Comparison of ENCODE assay signal across 21 mouse cellular contexts in genomic region chr6:94795442-94795841, GRCm38 (mm10).
DNase-seq lines count a peak whose midpoint lies in the region; ATAC-seq lines count a peak whose summit lies in the region.
"Had no signal": no experiment of that assay in that cellular context is flagged by ENCODE, and none has a peak within 500 bp of the region (broad histone marks: within the 10 kb centered on the region; RNA-seq: fewer than 3 reads in every experiment).

No protein-coding gene starts in this region.

- ATAC-seq in frontal cortex, adult (ENCODE audit: low TSS enrichment) = peak; percentile 65; the same call in 1 of the 2 replicates
- ATAC-seq in heart, embryonic 16.5 days (replicated peaks; ENCODE audit: extremely low read depth, insufficient read depth, low FRiP score) = peak; percentile 41; the same call in 1 of the 2 replicates
- no peak for ATAC-seq in heart, embryonic 11.5 days (replicated peaks; ENCODE audit: insufficient number of reproducible peaks, low FRiP score, low TSS enrichment)
- ATAC-seq: forebrain, embryonic 14.5 days; hindbrain, embryonic 16.5 days; inflammation-experienced regulatory T-cells, adult 6 months; intestine, postnatal 0 days had no signal

- DNase-seq in frontal cortex, postnatal 10 days (ENCODE audit: low spot score in 2 of 2) = no peak
- peak; percentile 49 for DNase-seq in MN1 (ENCODE audit: low spot score)
- DNase-seq in skeletal muscle tissue, adult 2 months (ENCODE audit: low read depth, low spot score) = peak; percentile 22
- no peak for DNase-seq in cerebellum, adult 11 months
- DNase-seq: adrenal gland, adult 8-10 months; adrenal gland, postnatal 36 days; cerebellum, adult 11-12 months; cerebellum, adult 9-10 months; cerebellum, postnatal 25 days; gastrocnemius, postnatal 25 days; kidney, adult 8-10 months had no signal

- H3K4me3 ChIP-seq in heart, embryonic 16.5 days (ENCODE audit: low read length) = no peak overlapping the region
- no peak overlapping the region for H3K4me3 ChIP-seq in heart, embryonic 11.5 days (ENCODE audit: low read depth, low read length)
- H3K4me3 ChIP-seq: embryonic facial prominence, embryonic 13.5 days; heart, embryonic 12.5 days; hindbrain, embryonic 12.5 days had no signal

- no peaks in the 10 kb centered on the region for H3K27me3 ChIP-seq in heart, embryonic 16.5 days (ENCODE audit: control insufficient read depth, insufficient read depth, low read length)
- no peaks in the 10 kb centered on the region for H3K27me3 ChIP-seq in heart, embryonic 11.5 days (ENCODE audit: control insufficient read depth, insufficient read depth, low read length)
- H3K27me3 ChIP-seq: embryonic facial prominence, embryonic 13.5 days; heart, embryonic 12.5 days; hindbrain, embryonic 12.5 days had no signal

- 43% methylated on average over 4 of the region's 4 CpGs for WGBS in heart, embryonic 16.5 days
- 48% methylated on average over 4 of the region's 4 CpGs for WGBS in heart, embryonic 11.5 days (ENCODE audit: insufficient replicate concordance)

- H3K4me2 ChIP-seq in heart, embryonic 16.5 days (ENCODE audit: low read depth, low read length) = no peak overlapping the region
- no peak overlapping the region for H3K4me2 ChIP-seq in heart, embryonic 11.5 days
- H3K4me2 ChIP-seq: embryonic facial prominence, embryonic 13.5 days; heart, embryonic 12.5 days; hindbrain, embryonic 12.5 days had no signal

- no peak overlapping the region for H3K27ac ChIP-seq in heart, embryonic 16.5 days (ENCODE audit: low read length)
- no peak overlapping the region for H3K27ac ChIP-seq in heart, embryonic 11.5 days (ENCODE audit: low read depth, low read length)
- H3K27ac ChIP-seq: embryonic facial prominence, embryonic 13.5 days; hindbrain, embryonic 12.5 days had no signal

- no peaks in the 10 kb centered on the region for H3K36me3 ChIP-seq in heart, embryonic 16.5 days (ENCODE audit: control insufficient read depth, insufficient read depth)
- H3K36me3 ChIP-seq in heart, embryonic 11.5 days (ENCODE audit: control insufficient read depth, insufficient read depth, low read length) = no peaks in the 10 kb centered on the region
- H3K36me3 ChIP-seq: embryonic facial prominence, embryonic 13.5 days; heart, embryonic 12.5 days; hindbrain, embryonic 12.5 days had no signal

- no peak overlapping the region for H3K9ac ChIP-seq in heart, embryonic 16.5 days (ENCODE audit: low read length)
- H3K9ac ChIP-seq in heart, embryonic 11.5 days (ENCODE audit: low read depth, low read length) = no peak overlapping the region
- H3K9ac ChIP-seq: embryonic facial prominence, embryonic 13.5 days; heart, embryonic 12.5 days; hindbrain, embryonic 12.5 days had no signal

- H3K9me3 ChIP-seq in heart, embryonic 16.5 days (replicated peaks; ENCODE audit: control insufficient read depth, low read length) = peaks cover 6% of the 10 kb centered on the region; the same call in 1 of the 2 replicates
- peaks cover 7% of the 10 kb centered on the region; the same call in 1 of the 2 replicates for H3K9me3 ChIP-seq in heart, embryonic 11.5 days (replicated peaks; ENCODE audit: control insufficient read depth, low read length)
- H3K9me3 ChIP-seq: embryonic facial prominence, embryonic 13.5 days; hindbrain, embryonic 12.5 days had no signal

- peaks cover 7% of the 10 kb centered on the region for H3K4me1 ChIP-seq in heart, embryonic 16.5 days (ENCODE audit: control insufficient read depth, insufficient read depth, low read length)
- no peaks in the 10 kb centered on the region for H3K4me1 ChIP-seq in heart, embryonic 11.5 days (ENCODE audit: control insufficient read depth, insufficient read depth, low read length)
- H3K4me1 ChIP-seq: embryonic facial prominence, embryonic 13.5 days; hindbrain, embryonic 12.5 days had no signal

Comparison
In these comparisons a context has a peak if more than half of its experiments do, and no peak if none do; other contexts are left out.
1. DNase-seq: peak in MN1 (single experiment) and skeletal muscle tissue, adult 2 months (single experiment); none in frontal cortex, postnatal 10 days (0 of 2) and cerebellum, adult 11 months (single experiment).